Mouse (Mus musculus) G1E (cell line): ENCODE data around the gene Eif2d.

ENCODE experiments used
- CTCF ChIP-seq: IDR thresholded peaks from 2 replicates; pipeline ENCODE4 v1.5.1; 2012; ENCODE audit warnings: low read depth, low read length, inconsistent platforms, mixed read lengths
- POLR2AphosphoS5 ChIP-seq: IDR thresholded peaks from 2 replicates; pipeline ENCODE4 v1.6.1; 2012; ENCODE audit warnings: low read depth, low read length, inconsistent platforms; ENCODE audit not compliant: insufficient replicate concordance

DNA sequence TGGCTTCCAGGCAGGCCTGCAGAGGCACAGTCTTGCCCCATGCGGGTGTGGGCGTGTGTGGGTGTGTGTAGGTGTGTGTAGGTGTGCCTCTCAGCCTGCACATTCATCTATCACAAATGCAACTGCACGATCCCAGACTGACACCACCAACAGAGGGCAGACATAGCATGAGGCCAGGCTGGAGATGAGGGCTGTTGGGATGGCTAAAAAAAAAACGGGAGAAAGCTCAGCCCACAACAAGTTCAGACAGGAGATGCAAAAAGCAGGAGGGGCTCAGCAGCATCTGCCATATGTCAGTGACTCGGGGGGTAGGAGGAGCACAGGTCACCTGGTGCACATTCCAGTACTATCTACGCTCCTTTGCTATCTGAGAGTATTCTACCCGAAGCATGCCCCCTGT lies 75.2 kb downstream of the Eif2d start:
- no peak for TF ChIP-seq CTCF
- TF ChIP-seq POLR2AphosphoS5, result no peak
